Mouse (Mus musculus): ENCODE results near the gene Nxpe4. TPM values are rescaled to one million over a fixed set of nuclear protein-coding genes. Genes with fewer than 3 reads are reported as not detected.

Nxpe4 gene
- total and polyA plus RNA-seq, 3 experiments: 2.0 to 9.6 (median 4.8) TPM

- TF ChIP-seq USF1 (IDR thresholded peaks at IDR 0.05; ENCODE audit: low read depth, low read length) (no peak), ETS1 (conservative IDR thresholded peaks at IDR 0.05; ENCODE audit: low read depth, low read length) (no peak), ZC3H11A (IDR thresholded peaks at IDR 0.05; ENCODE audit: low read depth, low read length) (peak; percentile 96), SMC3 (IDR thresholded peaks at IDR 0.05; ENCODE audit: low read depth, low read length) (peak; percentile 96), POLR2A (IDR thresholded peaks at IDR 0.05; ENCODE audit: low read depth, low read length) (no peak), UBTF (IDR thresholded peaks at IDR 0.05; ENCODE audit: low read depth, low read length) (no peak), TCF12 (IDR thresholded peaks at IDR 0.05; ENCODE audit: low read depth, low read length) (no peak), GABPA (IDR thresholded peaks at IDR 0.05; ENCODE audit: insufficient replicate concordance, low read depth, low read length) (no peak), BHLHE40 (IDR thresholded peaks at IDR 0.05; ENCODE audit: low read depth, low read length) (no peak), NRF1 (IDR thresholded peaks at IDR 0.05; ENCODE audit: low read depth, low read length) (0 out of 2 replicates have a peak, but pooled peaks have one; percentile 10), E2F4 (IDR thresholded peaks at IDR 0.05; ENCODE audit: insufficient replicate concordance, low read depth, low read length) (peak; percentile 89; the same call in 1 of the 2 replicates), TBP (conservative IDR thresholded peaks at IDR 0.05; ENCODE audit: low read depth, low read length) (no peak), MAX (IDR thresholded peaks at IDR 0.05; ENCODE audit: low read length) (no peak), ZMIZ1 (IDR thresholded peaks at IDR 0.05; ENCODE audit: low read depth, low read length) (no peak), IRF4 (IDR thresholded peaks at IDR 0.05; ENCODE audit: low read depth, low read length) (peak; percentile 46; the same call in 1 of the 2 replicates), CTCF (conservative IDR thresholded peaks at IDR 0.05 in 1 of 2, IDR thresholded peaks at IDR 0.05 in 1 of 2; ENCODE audit: low read depth in 2 of 2, low read length in 2 of 2) (peak in 1 of 2 experiments; percentile 96; a peak in 2 of 4 replicates), ELF1 (IDR thresholded peaks at IDR 0.05; ENCODE audit: low read depth, low read length) (no peak), USF2 (conservative IDR thresholded peaks at IDR 0.05; ENCODE audit: low read depth, low read length) (no peak), HCFC1 (IDR thresholded peaks at IDR 0.05; ENCODE audit: low read depth, low read length) (peak; percentile 39), RAD21 (IDR thresholded peaks at IDR 0.05; ENCODE audit: low read depth, low read length) (peak; percentile 94), ZNF384 (IDR thresholded peaks at IDR 0.05; ENCODE audit: low read depth, low read length) (no peak), EP300 (IDR thresholded peaks at IDR 0.05; ENCODE audit: low read length) (no peak), MYC (IDR thresholded peaks at IDR 0.05; ENCODE audit: low read depth, low read length) (no peak), CHD2 (IDR thresholded peaks at IDR 0.05; ENCODE audit: low read length) (no peak), MAFK (IDR thresholded peaks at IDR 0.05; ENCODE audit: insufficient replicate concordance, low read length) (no peak), NELFE (IDR thresholded peaks at IDR 0.05; ENCODE audit: low read depth, low read length) (no peak), ZKSCAN1 (IDR thresholded peaks at IDR 0.05; ENCODE audit: borderline replicate concordance, low read depth, low read length) (no peak), JUND (conservative IDR thresholded peaks at IDR 0.05; ENCODE audit: low read depth, low read length) (no peak), SIN3A (IDR thresholded peaks at IDR 0.05; ENCODE audit: low read length) (no peak)
- Histone ChIP-seq H3K9ac (ENCODE audit: insufficient read depth, low read depth) (peak overlapping the region; percentile 42; the same call in 1 of the 2 replicates), H3K79me2 (replicated peaks; ENCODE audit: control insufficient read depth, extremely low read depth, insufficient read depth, poor library complexity, severe bottlenecking) (no peaks in the 10 kb centered on the region), H3K9me3 (replicated peaks; ENCODE audit: low read length) (no peaks in the 10 kb centered on the region), H3K4me2 (ENCODE audit: insufficient read depth, low read depth, poor library complexity, severe bottlenecking) (peak overlapping the region; percentile 52; the same call in 1 of the 2 replicates), H3K4me1 (ENCODE audit: control insufficient read depth in 1 of 2, insufficient read depth in 2 of 2) (no peaks in the 10 kb centered on the region), H3K36me3 (replicated peaks in 1 of 2; ENCODE audit: control insufficient read depth in 1 of 2, insufficient read depth in 1 of 2, low read length in 1 of 2) (peaks cover 0 to 2% of the 10 kb centered on the region in 2 experiments), H3K4me3 (replicated peaks in 1 of 3; ENCODE audit: low read depth in 2 of 3, low read length in 2 of 3, poor library complexity in 1 of 3) (no peak overlapping the region), H3K27ac (ENCODE audit: insufficient read depth, low read depth) (no peak overlapping the region), H3K27me3 (replicated peaks) (no peaks in the 10 kb centered on the region)
- in situ Hi-C loops (cut with MboI; ENCODE audit: low pct_ligation_motif_present, low pct_unique_long_range_greater_than_20kb, low sequenced_read_pairs): loop anchor here (10.0 kb wide), 3 partner anchors 88 to 328 kb away; partner anchors contain the start of gene Nxpe2
- DNase-seq (ENCODE audit: extremely low read depth): peak; percentile 20
- dilution Hi-C loops (cut with MboI; ENCODE audit: extremely low pct_ligation_motif_present, extremely low pct_unique_long_range_greater_than_20kb, low sequenced_read_pairs): no loop called here
These were observed 104.6 kb downstream of the Nxpe4 start for GRCm38 (mm10) chr9:48266286-48267027.

Measured in CH12.LX (cell line).